Mouse (Mus musculus): ENCODE measurements at regions not wholly inside any gene's neighbourhood (a gene's known extent, or its start where the extent isn't known, plus 50 kb on each side); places are given as distances from the start of the nearest gene placed in this dataset.

DNA sequence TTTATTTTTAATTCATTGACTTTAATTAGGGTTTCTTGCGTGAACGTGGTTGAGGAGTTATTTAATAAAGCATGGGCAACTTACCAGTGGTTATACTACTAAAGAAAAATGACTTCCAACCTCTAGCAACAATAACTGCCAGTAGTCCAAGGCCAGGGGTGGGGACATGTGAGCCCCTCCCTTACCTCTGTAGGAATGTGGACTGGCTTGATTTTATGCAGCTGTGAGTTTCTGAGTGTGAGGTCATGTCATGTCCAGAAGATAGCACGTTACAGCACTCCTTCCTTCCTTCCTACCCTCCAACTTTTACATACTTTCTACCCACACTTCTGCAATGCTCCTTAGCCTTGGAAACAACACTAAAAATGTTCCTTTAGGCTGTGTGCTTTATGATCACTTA lies 63.6 kb upstream of the Cd93 start:
- no peak for DNase-seq (ENCODE audit: low spot score in 2 of 2)

DNA sequence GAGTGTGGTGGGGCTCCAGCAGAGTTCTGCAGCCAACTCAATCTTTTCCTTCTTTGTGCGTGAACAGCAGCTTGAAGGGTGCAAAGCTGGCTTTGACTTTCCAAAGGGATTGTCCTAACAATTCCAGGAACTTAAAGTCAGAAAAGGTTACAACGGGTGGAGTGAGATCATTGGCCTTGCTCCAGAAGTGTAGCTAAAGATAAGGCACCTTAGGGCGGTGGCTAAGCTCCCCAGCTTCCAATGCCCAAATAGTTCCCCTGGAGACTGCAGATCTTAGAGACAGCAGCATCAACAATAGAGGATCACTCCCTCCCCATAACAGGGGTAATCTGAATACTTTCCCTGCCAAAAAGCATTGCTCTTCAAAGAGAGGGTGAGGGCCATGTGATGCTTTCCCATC lies 62.3 kb upstream of the Cd93 start:
- no peak for DNase-seq (ENCODE audit: low spot score in 2 of 2)

DNA sequence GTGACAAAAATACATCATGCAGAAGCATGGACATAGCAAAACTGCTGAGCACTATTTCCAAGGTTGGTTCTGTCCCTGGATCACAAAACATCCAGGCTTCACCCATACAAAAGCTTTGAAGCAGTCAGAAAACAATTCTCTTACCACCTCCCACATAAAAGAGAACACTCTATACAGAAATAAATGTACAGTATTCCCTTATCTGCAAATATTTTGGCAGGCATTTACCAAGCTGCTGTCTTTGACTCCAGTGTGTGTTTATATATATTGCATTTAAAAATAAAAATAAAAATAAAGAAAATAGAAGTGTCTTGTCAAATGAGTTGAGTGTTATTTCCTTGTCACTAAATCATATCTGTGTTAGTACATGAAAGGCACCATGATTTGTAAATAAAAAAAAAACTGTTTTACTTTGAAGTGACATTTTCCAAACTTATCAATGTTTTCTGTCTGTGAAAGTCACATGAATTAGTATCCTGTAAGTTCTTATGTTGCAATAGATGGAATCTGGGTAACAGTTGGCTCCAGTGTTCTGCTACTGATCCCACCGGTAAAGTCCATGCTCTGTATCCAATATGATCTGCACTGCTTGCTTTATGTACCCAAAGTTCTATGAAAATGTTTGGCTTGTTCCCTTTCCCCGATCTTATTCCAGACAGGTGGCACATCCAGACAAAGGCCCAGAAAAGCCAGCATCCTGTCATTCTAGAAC lies 59.9 kb upstream of the Cd93 start:
- DNase-seq (ENCODE audit: low spot score in 2 of 2) = no peak

- no peak for DNase-seq (ENCODE audit: low spot score in 2 of 2)
Observed at GRCm38 (mm10) chr2:148502321-148502720, 59.0 kb upstream of the Cd93 start.

- no peak for DNase-seq (ENCODE audit: low spot score in 2 of 2)
Observed at GRCm38 (mm10) chr2:148500235-148500936, 57.0 kb upstream of the Cd93 start.

DNA sequence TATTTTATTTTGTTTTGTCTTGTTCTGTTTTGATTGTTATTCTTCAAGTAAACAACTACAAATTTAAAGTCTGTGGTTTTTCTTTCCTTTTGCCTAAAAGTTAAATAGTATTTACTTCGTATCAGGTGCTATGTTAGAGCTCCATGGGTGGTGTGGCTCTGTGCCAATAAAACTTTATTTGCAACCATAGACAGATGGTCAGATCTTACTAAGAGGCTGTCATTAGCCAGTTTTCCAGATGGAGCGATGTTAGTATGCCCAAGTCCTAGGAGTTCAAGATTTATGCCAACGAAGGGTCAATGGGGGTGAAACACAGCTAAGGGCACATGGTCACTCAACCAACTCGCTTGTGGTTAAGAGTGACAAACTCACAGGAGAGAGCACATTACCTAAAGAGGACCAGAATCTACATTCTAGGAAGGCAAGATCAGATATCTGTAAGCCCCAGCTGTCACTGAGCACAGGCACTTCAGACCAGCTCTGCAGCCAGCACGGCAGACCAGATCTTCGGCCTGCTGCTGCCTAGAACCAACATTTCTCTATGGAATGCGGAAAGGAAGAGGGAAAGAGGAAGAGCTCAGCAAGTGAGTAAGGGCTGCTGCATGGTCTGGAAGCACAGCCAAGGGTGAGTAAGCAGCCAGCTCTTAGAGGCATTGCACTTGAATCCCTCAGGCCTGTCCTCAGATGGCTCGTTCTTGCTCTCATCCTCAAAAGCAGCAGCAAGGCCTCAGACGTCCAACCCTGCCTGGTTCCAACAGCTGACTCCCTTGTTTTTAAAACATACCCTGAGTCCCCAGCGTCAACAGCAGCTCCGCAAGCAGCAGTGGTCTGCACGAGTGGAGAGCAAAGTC lies 54.3 kb upstream of the Cd93 start:
- no peak for DNase-seq (ENCODE audit: low spot score in 2 of 2)

DNA sequence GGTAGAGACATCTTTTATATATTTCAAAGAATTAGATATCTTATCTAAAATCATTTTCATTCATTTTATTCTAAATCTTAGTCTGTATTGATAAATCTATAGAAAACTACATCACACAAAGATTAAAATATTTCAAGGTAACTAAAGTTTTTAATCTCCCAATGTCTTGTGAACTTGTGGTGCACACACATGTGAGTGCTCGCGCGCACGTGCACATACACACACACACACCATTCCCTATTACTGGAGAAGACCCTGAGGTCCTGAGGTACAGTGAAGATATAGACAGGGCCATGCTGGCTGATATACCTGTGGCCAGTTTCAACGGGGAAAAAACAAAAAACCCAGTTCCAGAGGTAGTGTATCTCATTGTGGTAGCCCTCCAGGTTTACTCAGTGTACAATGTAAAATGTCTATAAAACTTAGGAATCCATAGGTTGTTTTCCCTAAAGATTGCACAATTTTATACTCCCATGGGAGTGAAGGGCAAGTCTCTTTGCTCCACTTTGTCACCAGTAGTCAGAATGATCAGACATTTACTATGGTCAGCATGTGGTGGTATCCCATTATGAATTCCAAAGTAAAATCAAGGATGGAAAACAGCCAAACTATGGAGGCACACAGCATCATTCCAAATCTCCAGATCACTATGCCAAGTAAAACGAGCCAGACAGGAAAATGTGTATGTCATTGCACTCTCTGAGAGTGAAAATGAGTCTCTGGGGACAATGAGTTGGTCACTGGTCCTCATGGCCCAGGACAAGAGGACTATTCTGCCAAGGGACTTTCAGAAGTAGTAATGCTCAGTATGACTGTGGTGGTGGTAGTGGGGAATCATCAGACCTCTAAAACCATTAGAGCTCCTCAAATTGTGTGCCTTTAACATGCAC lies 53.0 kb upstream of the Cd93 start:
- no peak for DNase-seq (ENCODE audit: low spot score in 2 of 2)

- no peak for DNase-seq (ENCODE audit: low spot score in 2 of 2)
Observed at GRCm38 (mm10) chr2:148495485-148495884, 52.1 kb upstream of the Cd93 start.

GRCm38 (mm10) chr2:148493281-148493680 lies 49.9 kb upstream of the Cd93 start:
- no peak for DNase-seq (ENCODE audit: low spot score in 2 of 2)

Measured in urinary bladder, adult 18-20 months (tissue).